Mouse (Mus musculus): ENCODE results near the gene Zc3h14. TPM values are rescaled to one million over a fixed set of nuclear protein-coding genes. Genes with fewer than 3 reads are reported as not detected.

Gene Zc3h14
- total RNA-seq, 1 experiment from 2014 or later: 93.1 TPM

DNA sequence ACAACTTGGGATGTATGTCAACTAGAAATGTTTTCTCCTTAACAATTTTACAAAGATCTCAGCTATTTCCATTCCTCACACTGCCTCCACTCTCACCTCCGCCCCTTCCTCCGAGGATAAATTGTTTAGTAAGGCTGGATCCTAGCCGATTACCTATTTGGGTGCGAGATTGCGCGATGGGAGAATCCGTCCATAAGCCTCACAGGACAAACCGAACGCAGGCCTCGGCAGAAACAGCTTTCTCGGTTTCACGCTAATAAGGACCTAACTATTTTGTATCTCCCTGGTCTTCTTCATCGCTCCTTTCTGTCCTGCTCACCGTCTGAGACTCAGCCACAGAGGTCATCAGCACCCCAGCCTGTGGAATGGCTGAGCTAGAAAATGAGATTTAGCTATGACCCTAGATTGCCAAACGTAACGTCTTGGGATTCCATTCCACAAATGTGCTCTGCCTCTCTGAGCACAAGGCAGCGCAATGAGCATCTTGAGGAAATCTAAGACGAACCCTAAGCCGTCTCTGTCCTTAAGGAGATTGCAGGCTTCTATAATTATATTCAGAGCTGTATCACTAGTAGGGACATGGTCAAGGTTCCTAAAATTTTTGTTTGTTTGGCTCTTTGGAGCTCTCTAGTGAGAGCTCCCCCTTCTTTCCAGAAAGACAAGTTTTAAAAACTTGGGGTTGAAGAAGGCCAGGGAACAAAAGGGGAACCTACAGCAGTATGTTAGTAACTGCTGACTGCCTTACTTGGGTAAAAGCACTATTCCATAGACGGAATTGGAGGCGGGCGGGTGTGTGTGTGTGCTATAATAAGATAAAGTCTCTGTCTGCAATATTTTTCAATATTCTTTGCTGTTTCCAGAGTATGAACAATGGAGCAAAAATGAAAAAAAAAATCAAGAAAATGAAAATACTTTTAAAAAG, 11.6 kb upstream of the Zc3h14 start:
- ATAC-seq (ENCODE audit: extremely low read depth, insufficient number of reproducible peaks, low FRiP score, poor library complexity, severe bottlenecking): no peak

DNA sequence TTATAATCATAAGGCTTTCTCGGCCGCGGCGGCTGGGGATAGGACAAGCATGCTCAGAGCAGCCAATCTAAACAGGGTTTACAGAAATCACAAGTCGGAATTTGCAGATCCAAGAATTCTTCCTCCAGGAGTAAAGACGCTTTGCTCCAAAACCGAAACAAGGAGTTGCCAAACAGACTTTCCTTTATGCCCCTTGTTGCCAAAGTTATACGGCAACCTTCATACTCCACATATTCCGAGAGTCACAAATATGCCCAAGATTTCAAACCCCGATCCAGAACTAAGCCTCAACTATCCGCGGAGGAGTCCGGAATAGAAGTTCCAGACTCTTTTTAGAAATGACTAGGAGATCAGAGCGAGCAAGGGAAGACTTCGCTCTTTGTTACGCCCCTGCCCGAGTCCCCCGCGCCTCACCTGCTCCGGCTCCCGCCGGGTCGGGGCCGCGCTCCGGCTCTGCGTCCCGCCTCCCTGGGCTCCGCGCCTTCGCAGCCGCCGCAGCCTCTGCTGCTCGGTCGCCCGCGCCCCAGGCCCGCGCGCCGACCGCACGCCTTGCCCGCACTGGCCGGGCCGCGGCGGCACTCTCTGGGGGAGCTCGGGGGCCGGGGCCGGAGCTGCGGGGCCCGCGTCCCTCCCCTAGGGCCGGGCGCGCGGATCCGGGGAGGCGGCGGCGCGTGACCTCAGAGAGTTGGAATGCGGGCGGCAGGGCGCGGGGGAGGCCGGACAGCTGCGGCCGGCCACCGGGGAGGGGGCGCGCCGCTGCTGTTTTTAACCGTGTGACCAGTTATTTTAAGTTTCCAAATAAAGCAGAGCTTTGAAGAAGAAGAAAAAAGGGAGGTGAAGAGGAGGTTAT, 9.6 kb upstream of the Zc3h14 start, which contains the start of gene Ptpn21:
Gene Ptpn21, minus strand, starts transcription at position 455 of the 850 bp plus-strand sequence.
- ATAC-seq (ENCODE audit: extremely low read depth, insufficient number of reproducible peaks, low FRiP score, poor library complexity, severe bottlenecking): no peak

DNA sequence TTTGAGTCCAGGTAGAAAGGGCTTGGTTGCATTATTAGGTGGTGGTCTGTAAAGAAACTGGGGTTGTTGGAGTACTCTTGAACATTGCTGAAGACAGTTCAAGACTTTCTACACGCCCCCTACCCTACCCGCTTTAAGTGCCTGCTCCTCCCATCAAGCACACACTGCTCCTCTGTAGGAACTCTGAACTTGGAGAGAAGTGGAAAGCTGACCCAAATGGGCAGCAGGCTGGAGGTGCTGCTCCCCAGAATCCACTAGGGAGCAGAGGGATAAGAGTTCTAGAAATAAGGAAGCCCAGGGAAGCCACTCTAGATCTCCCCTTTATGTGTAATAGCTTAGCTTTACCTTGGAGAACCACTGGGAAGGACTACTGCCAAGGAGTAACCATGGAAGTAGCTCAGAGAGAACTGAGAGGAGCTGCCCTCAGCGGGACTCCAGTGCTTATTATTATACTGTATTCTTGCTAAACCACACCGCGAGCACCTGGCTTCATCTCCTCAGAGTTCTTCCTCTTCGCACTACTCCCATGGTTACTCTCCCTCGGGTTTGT, 8.9 kb upstream of the Zc3h14 start:
- no peak for ATAC-seq (ENCODE audit: extremely low read depth, insufficient number of reproducible peaks, low FRiP score, poor library complexity, severe bottlenecking)

DNA sequence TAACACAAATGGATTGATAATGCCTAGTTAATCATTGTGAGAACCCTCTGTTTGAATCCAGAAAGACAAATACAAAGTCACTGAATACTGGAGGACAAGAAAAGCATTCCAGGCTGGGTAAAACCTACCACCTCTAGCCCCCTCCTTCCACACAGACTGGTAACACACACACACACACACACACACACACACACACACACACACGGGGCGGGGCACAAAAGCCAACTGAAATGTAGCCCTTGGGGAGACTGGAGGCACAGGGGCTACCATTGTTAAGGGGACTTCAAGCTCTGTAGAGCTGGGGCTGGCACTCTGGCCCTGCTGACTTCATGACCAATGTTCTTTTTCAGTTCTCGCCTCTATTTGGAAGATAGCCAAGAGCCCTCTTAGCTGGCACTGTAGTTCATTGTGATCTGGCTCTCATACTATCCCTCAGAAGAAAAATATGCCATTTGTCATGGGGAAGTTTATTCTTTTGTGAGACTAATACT, 5.7 kb upstream of the Zc3h14 start:
- ATAC-seq (ENCODE audit: extremely low read depth, insufficient number of reproducible peaks, low FRiP score, poor library complexity, severe bottlenecking): no peak

DNA sequence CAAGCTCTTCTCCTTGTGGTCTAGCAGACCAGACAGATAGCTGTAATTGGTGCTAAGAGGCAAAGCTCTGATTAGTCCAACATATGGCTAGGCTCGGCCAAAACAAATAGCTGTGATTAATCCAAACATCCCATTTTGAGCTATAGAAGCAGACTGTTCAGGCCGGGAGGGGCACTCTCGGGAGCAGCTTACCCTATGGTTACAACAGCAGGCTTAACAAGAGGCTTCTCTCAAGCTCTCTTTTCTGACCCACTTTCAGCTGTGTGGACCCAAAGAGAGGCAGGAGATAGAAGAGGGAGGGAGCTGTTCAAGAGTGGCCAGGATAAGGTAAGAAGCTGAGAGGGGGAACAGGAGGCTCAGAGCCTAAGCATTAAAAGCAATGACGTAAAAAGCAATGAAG, 1.1 kb upstream of the Zc3h14 start:
- ATAC-seq (ENCODE audit: extremely low read depth, insufficient number of reproducible peaks, low FRiP score, poor library complexity, severe bottlenecking): no peak

DNA sequence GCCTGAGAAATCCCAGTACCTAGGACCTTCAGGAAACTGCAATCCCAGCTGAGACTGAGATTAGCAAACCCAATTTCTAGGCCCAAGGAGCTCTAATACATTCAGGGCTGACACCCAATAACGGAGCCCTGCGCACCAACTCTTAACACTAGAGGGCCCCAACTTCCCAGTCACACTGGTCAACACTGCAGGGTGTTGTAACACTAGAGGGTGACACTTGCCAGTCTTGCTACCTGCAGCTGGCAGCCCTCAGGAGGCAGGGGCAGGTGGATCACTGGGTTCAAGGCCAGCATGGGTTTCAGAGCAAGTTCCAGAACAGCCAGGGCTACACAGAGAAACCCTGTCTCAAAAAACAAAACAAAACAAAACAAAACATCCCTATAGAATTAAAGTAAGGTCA, 633 bp upstream of the Zc3h14 start:
- peak; percentile 82 for ATAC-seq (ENCODE audit: extremely low read depth, insufficient number of reproducible peaks, low FRiP score, poor library complexity, severe bottlenecking)

DNA sequence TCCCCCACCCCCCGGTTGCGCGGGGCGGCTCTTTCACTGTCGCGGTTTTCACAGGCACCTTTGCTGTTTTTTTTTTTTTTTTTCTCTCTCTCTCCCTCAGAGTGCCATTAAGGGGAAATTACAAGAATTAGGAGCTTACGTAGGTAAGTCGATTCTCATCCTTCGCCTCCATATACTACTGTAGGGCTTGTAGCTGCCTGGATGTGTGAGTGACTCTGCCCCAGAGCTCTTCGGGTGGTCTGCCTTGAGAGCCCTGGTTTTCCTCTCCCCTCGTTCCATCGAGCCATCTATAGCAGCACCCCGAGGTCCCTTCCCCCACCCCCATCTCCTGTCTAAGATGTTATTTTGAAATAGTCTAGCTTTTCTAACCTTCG, 603 bp downstream of the Zc3h14 start:
- ATAC-seq (ENCODE audit: extremely low read depth, insufficient number of reproducible peaks, low FRiP score, poor library complexity, severe bottlenecking): no peak

DNA sequence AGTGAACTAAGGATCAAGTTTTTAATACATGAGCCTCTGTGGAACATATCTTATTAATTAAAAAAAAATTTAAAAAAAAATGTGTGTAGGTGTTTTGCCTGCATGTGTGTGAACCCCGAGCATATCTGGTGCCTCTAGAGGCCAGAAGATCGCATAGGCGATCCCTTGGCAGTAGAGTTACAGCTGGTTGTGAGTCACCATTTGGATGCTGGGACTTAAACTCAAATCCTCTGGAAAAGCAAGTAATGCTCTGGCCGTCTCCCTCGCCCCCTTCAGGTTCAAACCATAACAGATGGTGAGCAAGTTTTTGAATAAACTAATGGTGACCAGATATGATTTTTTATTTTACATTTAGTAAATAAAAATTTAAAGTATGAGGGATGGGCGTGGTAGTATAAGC, 10.9 kb downstream of the Zc3h14 start:
- no peak for ATAC-seq (ENCODE audit: extremely low read depth, insufficient number of reproducible peaks, low FRiP score, poor library complexity, severe bottlenecking)

DNA sequence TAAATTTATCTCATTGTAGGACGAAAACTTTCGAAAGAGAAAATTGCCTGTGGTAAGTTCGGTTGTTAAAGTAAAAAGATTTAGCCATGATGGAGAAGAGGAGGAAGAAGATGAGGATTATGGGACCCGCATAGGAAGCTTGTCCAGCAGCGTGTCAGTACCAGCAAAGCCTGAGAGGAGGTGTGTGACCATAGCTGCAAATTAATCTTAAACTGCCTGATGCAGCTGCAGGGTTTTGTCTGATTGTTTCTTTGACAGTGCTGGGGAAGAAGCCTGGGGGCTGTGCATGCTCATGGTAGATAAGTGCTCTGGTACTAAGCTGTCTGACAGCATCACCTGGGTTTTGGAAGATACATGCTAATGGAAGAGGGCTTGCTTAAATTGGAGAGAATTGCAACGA, 12.9 kb downstream of the Zc3h14 start:
- ATAC-seq (ENCODE audit: extremely low read depth, insufficient number of reproducible peaks, low FRiP score, poor library complexity, severe bottlenecking): no peak

DNA sequence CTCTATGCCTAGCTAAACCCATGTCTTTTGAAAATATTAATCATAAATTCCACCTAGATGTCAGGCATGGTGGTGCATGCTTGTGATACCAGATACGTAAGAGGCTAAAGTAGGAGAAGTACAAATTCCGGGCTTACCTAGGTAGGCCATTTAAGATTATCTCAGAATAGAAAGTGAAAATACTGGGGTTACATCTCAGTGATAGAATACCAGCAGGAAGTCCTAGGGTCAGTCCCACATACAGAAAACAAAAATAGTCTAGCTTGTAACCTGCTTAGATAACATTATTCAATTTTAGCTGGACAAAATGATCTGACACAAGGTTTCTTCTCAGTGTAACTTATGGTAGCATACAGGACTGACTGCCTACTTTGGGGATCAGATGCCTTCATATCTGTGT, 19.5 kb downstream of the Zc3h14 start:
- no peak for ATAC-seq (ENCODE audit: extremely low read depth, insufficient number of reproducible peaks, low FRiP score, poor library complexity, severe bottlenecking)

DNA sequence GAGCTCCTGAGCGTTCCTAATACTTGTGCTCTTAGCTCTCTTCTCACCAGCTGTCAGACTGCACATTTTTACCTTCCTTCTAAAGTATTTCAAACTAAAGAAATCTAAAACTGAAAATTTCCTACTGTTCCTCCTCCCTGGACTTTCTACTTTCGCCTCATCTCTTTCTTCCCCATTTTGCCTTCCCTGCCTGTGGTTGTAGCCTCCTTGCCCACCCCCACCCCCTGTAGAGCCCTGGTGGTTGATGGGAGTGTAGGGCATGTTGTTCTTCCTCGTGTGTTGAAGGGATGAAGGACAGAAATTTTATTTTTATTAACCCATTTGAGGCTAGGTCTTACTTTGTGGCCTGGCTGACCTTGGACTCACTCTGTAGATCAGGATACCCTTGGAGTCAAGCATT, 30.7 kb downstream of the Zc3h14 start:
- ATAC-seq (ENCODE audit: extremely low read depth, insufficient number of reproducible peaks, low FRiP score, poor library complexity, severe bottlenecking): no peak

DNA sequence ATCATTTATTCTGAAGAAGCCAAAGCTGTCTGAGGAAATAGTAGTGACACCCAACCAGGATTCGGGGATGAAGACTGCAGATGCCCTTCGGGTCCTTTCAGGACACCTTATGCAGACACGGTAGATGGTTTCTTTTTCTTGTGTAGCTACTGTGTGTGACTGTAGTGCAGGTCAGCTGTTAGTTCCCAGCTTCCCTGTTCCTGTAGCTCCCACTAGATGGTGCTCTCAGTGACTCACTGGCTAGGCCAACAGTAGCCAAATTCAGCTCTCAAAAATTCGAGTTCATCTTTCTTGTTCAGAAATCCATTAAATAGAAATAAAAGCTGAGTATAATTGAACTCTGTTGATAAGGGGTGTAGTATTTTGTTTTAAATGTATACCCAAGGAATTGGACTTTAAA, 32.4 kb downstream of the Zc3h14 start:
- no peak for ATAC-seq (ENCODE audit: extremely low read depth, insufficient number of reproducible peaks, low FRiP score, poor library complexity, severe bottlenecking)

DNA sequence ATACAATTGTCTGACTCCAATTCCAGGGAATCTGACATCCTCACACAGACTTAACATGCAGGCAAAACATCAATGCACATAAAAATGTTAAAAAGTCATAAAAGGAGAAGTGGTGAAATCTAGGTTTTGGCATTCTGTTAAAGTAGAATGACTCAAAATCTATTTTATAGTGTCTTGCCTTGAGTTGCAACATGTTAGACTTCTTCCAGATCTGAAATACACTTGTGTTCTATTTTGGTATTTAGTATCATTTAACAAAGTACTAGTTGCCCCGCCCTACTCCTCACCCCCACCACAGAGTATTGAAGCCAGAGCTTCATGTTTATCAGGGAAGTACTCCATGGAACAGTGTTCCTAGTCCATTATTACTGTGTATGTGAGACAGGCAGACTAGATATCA, 37.5 kb downstream of the Zc3h14 start:
- ATAC-seq (ENCODE audit: extremely low read depth, insufficient number of reproducible peaks, low FRiP score, poor library complexity, severe bottlenecking): no peak

DNA sequence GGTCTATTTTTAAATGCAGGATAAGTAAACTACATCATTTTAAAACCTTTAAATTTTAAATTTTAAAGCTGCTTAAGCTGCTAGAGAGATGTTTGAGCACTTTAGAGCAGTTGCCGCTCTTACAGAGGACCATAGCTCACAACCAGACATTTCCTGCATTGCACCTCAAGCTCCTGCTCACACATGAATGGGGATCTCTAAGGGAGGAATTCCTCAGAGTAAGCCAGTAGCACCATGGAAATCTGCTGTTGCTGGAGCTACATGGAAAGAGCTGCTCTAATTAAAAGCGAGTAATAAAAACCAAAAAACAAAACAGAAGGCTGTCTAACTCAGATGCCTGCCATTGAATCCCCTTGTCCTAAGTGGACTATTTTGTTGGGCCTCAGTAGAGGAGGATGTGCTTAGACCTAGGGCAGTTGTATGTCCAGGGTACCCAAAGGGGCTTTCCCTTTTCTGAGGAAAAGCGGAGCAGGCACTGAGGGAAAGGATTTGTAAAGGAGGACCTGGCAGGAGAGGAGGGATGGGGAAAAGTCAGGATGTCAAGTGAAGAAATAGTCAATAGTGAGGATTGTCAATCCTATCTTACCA, 49.1 kb downstream of the Zc3h14 start:
- ATAC-seq (ENCODE audit: extremely low read depth, insufficient number of reproducible peaks, low FRiP score, poor library complexity, severe bottlenecking): no peak

DNA sequence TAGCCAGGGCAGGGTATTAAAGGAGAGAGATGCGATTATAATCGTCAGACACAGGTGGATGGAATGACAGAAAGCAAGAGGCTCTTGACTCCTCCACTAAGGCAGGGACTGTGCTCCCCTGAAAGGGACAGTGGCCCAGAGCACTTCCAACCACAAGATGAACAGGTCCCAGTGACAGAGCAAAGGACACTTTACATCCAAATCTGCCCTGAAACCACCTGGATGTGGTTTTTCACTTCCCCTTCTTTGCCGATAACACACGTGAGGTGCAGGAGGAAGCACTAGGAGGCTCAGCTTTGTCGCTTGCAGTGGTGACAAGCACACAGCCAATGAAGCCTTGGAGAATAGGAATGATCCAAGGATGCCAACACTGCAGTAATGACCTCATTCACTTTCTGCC, 53.6 kb downstream of the Zc3h14 start:
- peak; percentile 58; the same call in 1 of the 2 replicates for ATAC-seq (ENCODE audit: extremely low read depth, insufficient number of reproducible peaks, low FRiP score, poor library complexity, severe bottlenecking)

DNA sequence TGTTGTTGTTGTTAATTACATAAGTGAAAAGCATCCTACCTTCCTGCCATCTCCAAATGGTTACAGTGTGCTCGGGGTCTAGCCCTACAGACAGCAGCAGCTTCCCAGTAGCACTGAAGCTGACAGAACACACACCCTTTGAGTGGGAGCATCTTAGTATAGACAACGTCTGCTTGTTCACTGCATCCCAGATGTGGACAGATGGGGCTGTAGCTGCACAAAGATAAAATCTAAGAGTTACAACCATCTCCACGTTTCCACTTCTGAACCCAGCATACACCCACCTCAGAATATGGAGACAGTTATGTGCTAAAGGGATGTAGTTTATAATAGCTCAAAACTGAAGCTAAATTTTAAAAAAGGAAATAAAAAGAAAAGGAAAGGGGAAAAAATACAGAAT, 55.5 kb downstream of the Zc3h14 start:
- no peak for ATAC-seq (ENCODE audit: extremely low read depth, insufficient number of reproducible peaks, low FRiP score, poor library complexity, severe bottlenecking)

DNA sequence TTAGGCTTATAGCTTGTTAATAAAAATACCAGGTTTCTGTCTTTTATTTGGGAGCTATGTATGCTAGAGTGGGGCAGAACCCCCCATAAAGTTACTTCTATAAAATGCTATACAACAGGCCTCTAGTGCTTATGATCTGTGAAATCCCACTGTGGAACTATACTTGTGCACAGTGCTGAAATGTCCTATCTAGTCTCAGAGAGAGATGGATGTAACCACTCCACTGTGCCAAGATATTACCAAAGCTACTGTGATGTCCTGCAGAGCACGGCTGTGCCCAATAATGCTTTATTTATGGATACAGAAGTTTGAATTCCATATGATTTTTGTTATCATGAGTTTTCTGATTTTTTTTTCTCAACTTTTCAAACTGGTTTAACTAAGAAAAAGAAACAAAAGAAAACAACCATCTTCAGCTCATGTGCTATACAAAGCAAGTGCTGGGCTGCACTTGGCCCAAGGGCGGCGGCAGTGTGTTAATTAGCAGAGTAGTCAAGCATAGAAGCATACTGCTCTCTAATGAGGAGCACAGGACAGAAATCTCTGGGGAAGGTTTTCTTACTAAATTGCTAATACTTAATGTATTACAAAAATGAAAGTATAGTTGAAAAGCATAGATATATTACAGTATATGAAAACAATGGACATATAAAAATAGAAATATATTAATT, 57.4 kb downstream of the Zc3h14 start:
- ATAC-seq (ENCODE audit: extremely low read depth, insufficient number of reproducible peaks, low FRiP score, poor library complexity, severe bottlenecking): no peak

DNA sequence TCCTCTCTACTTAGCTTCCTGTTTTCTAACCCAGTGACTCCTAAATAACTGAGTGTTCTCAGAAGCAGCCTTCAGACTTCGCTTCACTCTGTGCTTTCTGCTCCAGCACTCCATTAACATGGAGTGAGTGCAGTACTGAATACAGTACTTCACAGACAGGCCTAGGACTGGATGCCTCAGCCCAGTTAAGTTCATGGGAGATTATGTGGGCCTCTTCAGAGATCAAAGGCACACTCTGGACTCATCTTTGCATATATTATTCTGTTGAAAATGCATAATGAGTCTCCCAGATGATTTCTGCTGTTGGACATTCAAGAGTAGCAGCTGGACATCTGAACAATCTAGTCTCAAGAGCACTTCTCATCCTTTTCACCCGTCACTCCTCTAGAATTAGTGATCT, 74.0 kb downstream of the Zc3h14 start:
- ATAC-seq (ENCODE audit: extremely low read depth, insufficient number of reproducible peaks, low FRiP score, poor library complexity, severe bottlenecking): no peak

DNA sequence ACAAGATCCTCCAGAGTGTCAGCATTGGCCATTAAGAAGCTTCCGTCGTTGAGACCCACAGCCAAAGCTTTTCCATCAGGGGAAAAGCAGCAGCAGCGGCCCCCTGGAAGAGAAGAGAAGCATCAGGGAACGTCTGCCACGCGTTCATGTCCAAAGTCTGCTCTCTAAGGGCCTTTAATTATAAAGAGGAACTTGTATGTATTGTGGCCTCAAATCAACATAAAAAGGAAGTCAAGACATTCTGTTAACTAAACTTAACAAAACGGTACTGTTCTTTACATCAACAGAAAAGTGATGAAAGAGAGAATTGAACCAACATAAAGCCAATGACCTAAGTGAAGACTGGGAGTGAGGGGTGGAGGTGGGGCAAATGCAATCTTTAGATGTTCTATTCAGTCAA, 84.4 kb downstream of the Zc3h14 start:
- no peak for ATAC-seq (ENCODE audit: extremely low read depth, insufficient number of reproducible peaks, low FRiP score, poor library complexity, severe bottlenecking)

Data from neutrophil, adult 5-6 weeks (primary cell).